Mouse (Mus musculus) liver, embryonic 15.5 days (tissue): ENCODE results near the gene Olfr1221. TPM values are rescaled to one million over a fixed set of nuclear protein-coding genes. Genes with fewer than 3 reads are reported as not detected.

ENCODE experiments used
- polyA plus RNA-seq: library from polyadenylated mRNA; unstranded; fragments of >200 nt; fragmentation: Nextera tagmentation; extraction: Ambion mirVana; gene quantifications from 2 replicates; pipeline ENCODE4 v1.2.1, GENCODE M21; 2015

Olfr1221 gene
- polyA plus RNA-seq, 1 experiment from 2014 or later = not detected

Other genes starting within 250 kb of the Olfr1221 start
- not detected in 2 replicates for gene Olfr1208, start 215.0 kb downstream of the Olfr1221 start, polyA plus RNA-seq
- gene Olfr1209, start 202.1 kb downstream of the Olfr1221 start, polyA plus RNA-seq = not detected in 2 replicates
- gene Olfr1211, start 179.2 kb downstream of the Olfr1221 start, polyA plus RNA-seq = not detected in 2 replicates
- gene Olfr1212, start 163.3 kb downstream of the Olfr1221 start, polyA plus RNA-seq = not detected in 2 replicates
- gene Gm13762, start 137.0 kb downstream of the Olfr1221 start, polyA plus RNA-seq = not detected in 2 replicates
- not detected in 2 replicates for gene Olfr1214, start 124.6 kb downstream of the Olfr1221 start, polyA plus RNA-seq
- gene Olfr1215, start 110.3 kb downstream of the Olfr1221 start, polyA plus RNA-seq = not detected in 2 replicates
- not detected in 2 replicates for gene Olfr1216, start 98.9 kb downstream of the Olfr1221 start, polyA plus RNA-seq
- not detected in 2 replicates for gene Olfr1217, start 85.2 kb downstream of the Olfr1221 start, polyA plus RNA-seq
- gene Olfr1218, start 56.1 kb downstream of the Olfr1221 start, polyA plus RNA-seq = not detected in 2 replicates
- not detected in 2 replicates for gene Olfr1219, start 33.8 kb downstream of the Olfr1221 start, polyA plus RNA-seq
- gene Olfr1220, start 10.4 kb downstream of the Olfr1221 start, polyA plus RNA-seq = not detected in 2 replicates
- gene Olfr1222, start 15.8 kb upstream of the Olfr1221 start, polyA plus RNA-seq = not detected in 2 replicates
- not detected in 2 replicates for gene Olfr1223, start 34.3 kb upstream of the Olfr1221 start, polyA plus RNA-seq
- gene Olfr1224-ps1, start 46.8 kb upstream of the Olfr1221 start, polyA plus RNA-seq = not detected in 2 replicates
- gene Olfr1225, start 57.4 kb upstream of the Olfr1221 start, polyA plus RNA-seq = not detected in 2 replicates
- not detected in 2 replicates for gene Olfr1226, start 82.8 kb upstream of the Olfr1221 start, polyA plus RNA-seq
- gene Olfr1228, start 136.8 kb upstream of the Olfr1221 start, polyA plus RNA-seq = not detected in 2 replicates
- gene Olfr1229, start 170.7 kb upstream of the Olfr1221 start, polyA plus RNA-seq = not detected in 2 replicates
- not detected in 2 replicates for gene Olfr1230, start 180.0 kb upstream of the Olfr1221 start, polyA plus RNA-seq
- gene Olfr1231, start 189.8 kb upstream of the Olfr1221 start, polyA plus RNA-seq = not detected in 2 replicates
- gene Olfr1232, start 212.4 kb upstream of the Olfr1221 start, polyA plus RNA-seq = not detected in 2 replicates
- not detected in 2 replicates for gene Olfr1233, start 225.1 kb upstream of the Olfr1221 start, polyA plus RNA-seq
- not detected in 2 replicates for gene Olfr1234, start 247.6 kb upstream of the Olfr1221 start, polyA plus RNA-seq